27 mouse cellular contexts compared by ENCODE assay signal in the genomic region with DNA sequence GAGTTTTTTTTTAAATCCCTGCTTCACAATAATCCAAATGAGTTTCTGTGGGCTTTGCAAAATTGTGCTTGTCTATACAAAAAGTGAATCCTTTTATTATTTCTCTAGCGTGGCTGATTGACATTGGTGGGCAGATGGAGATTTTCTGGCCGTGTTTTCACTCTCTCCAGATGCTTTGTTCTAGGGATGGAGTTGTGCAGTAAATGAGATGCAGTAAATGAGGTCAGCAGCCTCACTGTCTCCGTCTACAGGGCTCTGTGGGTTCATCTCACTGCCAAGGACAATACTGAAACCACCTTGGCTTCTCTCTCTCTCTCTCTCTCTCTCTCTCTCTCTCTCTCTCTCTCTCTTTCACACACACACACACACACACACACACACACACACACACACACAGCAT.
DNase-seq lines count a peak whose midpoint lies in the region; ATAC-seq and TF ChIP-seq lines count a peak whose summit lies in the region.
"Had no signal": no experiment of that assay in that cellular context is flagged by ENCODE, and none has a peak within 500 bp of the region (broad histone marks: within the 10 kb centered on the region; RNA-seq: fewer than 3 reads in every experiment).

No protein-coding gene starts in this region.

- ATAC-seq in forebrain, postnatal 0 days = peak; percentile 62
- peak; percentile 52; the same call in 1 of the 2 replicates for ATAC-seq in midbrain, embryonic 11.5 days (ENCODE audit: low FRiP score)
- ATAC-seq in midbrain, embryonic 14.5 days (ENCODE audit: low FRiP score, low TSS enrichment) = no peak
- no peak for ATAC-seq in activated CD4-positive, CD25-positive, alpha-beta regulatory T cell, adult 4 months
- ATAC-seq: intestine, postnatal 0 days had no signal

- no peaks in the 10 kb centered on the region for H3K4me1 ChIP-seq in forebrain, postnatal 0 days (ENCODE audit: insufficient read depth)
- no peaks in the 10 kb centered on the region for H3K4me1 ChIP-seq in forebrain, embryonic 10.5 days
- no peaks in the 10 kb centered on the region for H3K4me1 ChIP-seq in midbrain, embryonic 11.5 days (ENCODE audit: control insufficient read depth, insufficient read depth, low read length)
- peaks cover 3% of the 10 kb centered on the region; the same call in 1 of the 2 replicates for H3K4me1 ChIP-seq in midbrain, embryonic 10.5 days
- no peaks in the 10 kb centered on the region for H3K4me1 ChIP-seq in midbrain, embryonic 14.5 days (ENCODE audit: control insufficient read depth, insufficient read depth, low read length)
- H3K4me1 ChIP-seq: embryonic facial prominence, embryonic 13.5 days; limb, embryonic 12.5 days; liver, embryonic 15.5 days; midbrain, embryonic 12.5 days; neural tube, embryonic 12.5 days had no signal

- no peak for TF ChIP-seq CTCF in forebrain, postnatal 0 days (IDR thresholded peaks at IDR 0.05; ENCODE audit: low read depth)

- H3K9me3 ChIP-seq in forebrain, postnatal 0 days (ENCODE audit: low read length) = no peaks in the 10 kb centered on the region
- peaks cover 6% of the 10 kb centered on the region; the same call in 1 of the 2 replicates for H3K9me3 ChIP-seq in forebrain, embryonic 10.5 days
- no peaks in the 10 kb centered on the region for H3K9me3 ChIP-seq in midbrain, embryonic 11.5 days (ENCODE audit: control insufficient read depth, low read length)
- peaks cover 6% of the 10 kb centered on the region; the same call in 1 of the 2 replicates for H3K9me3 ChIP-seq in midbrain, embryonic 10.5 days (replicated peaks)
- H3K9me3 ChIP-seq in midbrain, embryonic 14.5 days (ENCODE audit: control insufficient read depth, low read length) = no peaks in the 10 kb centered on the region
- H3K9me3 ChIP-seq: embryonic facial prominence, embryonic 13.5 days; limb, embryonic 12.5 days; liver, embryonic 15.5 days; midbrain, embryonic 12.5 days; neural tube, embryonic 12.5 days had no signal

- 16% methylated on average over 3 of the region's 3 CpGs for WGBS in forebrain, postnatal 0 days
- WGBS in forebrain, embryonic 10.5 days = 60% methylated on average over 3 of the region's 3 CpGs
- 35% methylated on average over 3 of the region's 3 CpGs for whole genome bisulfite sequencing in midbrain, embryonic 11.5 days
- 54% methylated on average over 3 of the region's 3 CpGs for WGBS in midbrain, embryonic 10.5 days
- 7% methylated on average over 3 of the region's 3 CpGs for WGBS in midbrain, embryonic 14.5 days

- no peak overlapping the region for H3K9ac ChIP-seq in forebrain, postnatal 0 days
- no peak overlapping the region for H3K9ac ChIP-seq in midbrain, embryonic 11.5 days (ENCODE audit: low read length)
- no peak overlapping the region for H3K9ac ChIP-seq in midbrain, embryonic 14.5 days (replicated peaks; ENCODE audit: low read length)
- H3K9ac ChIP-seq: embryonic facial prominence, embryonic 13.5 days; limb, embryonic 12.5 days; liver, embryonic 15.5 days; lung, embryonic 14.5 days; midbrain, embryonic 12.5 days; neural tube, embryonic 12.5 days had no signal

- H3K27ac ChIP-seq in forebrain, postnatal 0 days (ENCODE audit: low read depth, low read length) = no peak overlapping the region
- H3K27ac ChIP-seq in forebrain, embryonic 10.5 days = no peak overlapping the region
- no peak overlapping the region for H3K27ac ChIP-seq in midbrain, embryonic 11.5 days (ENCODE audit: low read depth, low read length)
- no peak overlapping the region; the same call in 1 of the 2 replicates for H3K27ac ChIP-seq in midbrain, embryonic 10.5 days (replicated peaks)
- no peak overlapping the region for H3K27ac ChIP-seq in midbrain, embryonic 14.5 days (replicated peaks; ENCODE audit: low read depth, low read length)
- H3K27ac ChIP-seq: embryonic facial prominence, embryonic 13.5 days; limb, embryonic 12.5 days; liver, embryonic 15.5 days; midbrain, embryonic 12.5 days; neural tube, embryonic 12.5 days had no signal

- no peak overlapping the region for H3K4me3 ChIP-seq in forebrain, postnatal 0 days (ENCODE audit: low read depth, low read length)
- no peak overlapping the region for H3K4me3 ChIP-seq in forebrain, embryonic 10.5 days
- H3K4me3 ChIP-seq in midbrain, embryonic 11.5 days (ENCODE audit: low read depth, low read length) = no peak overlapping the region
- no peak overlapping the region for H3K4me3 ChIP-seq in midbrain, embryonic 10.5 days
- H3K4me3 ChIP-seq in midbrain, embryonic 14.5 days (replicated peaks; ENCODE audit: low read depth, low read length) = no peak overlapping the region
- H3K4me3 ChIP-seq: embryonic facial prominence, embryonic 13.5 days; limb, embryonic 12.5 days; liver, embryonic 15.5 days; midbrain, embryonic 12.5 days; myocyte; neural tube, embryonic 12.5 days had no signal

- no peak overlapping the region for H3K4me2 ChIP-seq in forebrain, postnatal 0 days (ENCODE audit: low read depth)
- no peak overlapping the region for H3K4me2 ChIP-seq in midbrain, embryonic 11.5 days
- no peak overlapping the region for H3K4me2 ChIP-seq in midbrain, embryonic 14.5 days (ENCODE audit: low read length)
- H3K4me2 ChIP-seq: embryonic facial prominence, embryonic 13.5 days; heart, embryonic 11.5 days; limb, embryonic 12.5 days; liver, embryonic 15.5 days; lung, embryonic 14.5 days; midbrain, embryonic 12.5 days; neural tube, embryonic 12.5 days had no signal

- peak; percentile 43 for DNase-seq in forebrain, postnatal 0 days
- no peak for DNase-seq in forebrain, embryonic 10.5 days (ENCODE audit: extremely low spot score, low spot score)
- DNase-seq in midbrain, embryonic 11.5 days (ENCODE audit: low spot score, missing footprints) = no peak
- no peak for DNase-seq in midbrain, embryonic 10.5 days (ENCODE audit: low spot score)
- DNase-seq in midbrain, embryonic 14.5 days = peak; percentile 48
- peak; percentile 69 for DNase-seq in retina, postnatal 1 day
- no peak for DNase-seq in layer of hippocampus, postnatal 25 days (ENCODE audit: extremely low spot score in 1 of 2, low spot score in 1 of 2)
- DNase-seq: adrenal gland, adult 2 months; B cell, adult 2 months; cerebellum, adult 11-12 months; gastrocnemius, postnatal 36 days; heart, adult 18-20 months; heart, postnatal 36 days; kidney, adult 9 months; kidney, postnatal 10 days; lung, embryonic 14.5 days; lung, postnatal 14 days; thymus, postnatal 4 days had no signal

- no peaks in the 10 kb centered on the region; the same call in 1 of the 2 replicates for H3K27me3 ChIP-seq in forebrain, postnatal 0 days (ENCODE audit: insufficient read depth, low read length)
- no peaks in the 10 kb centered on the region for H3K27me3 ChIP-seq in forebrain, embryonic 10.5 days (ENCODE audit: poor library complexity, severe bottlenecking)
- H3K27me3 ChIP-seq in midbrain, embryonic 11.5 days (ENCODE audit: control insufficient read depth, insufficient read depth, low read length) = no peaks in the 10 kb centered on the region
- no peaks in the 10 kb centered on the region for H3K27me3 ChIP-seq in midbrain, embryonic 10.5 days (ENCODE audit: low read depth, poor library complexity, severe bottlenecking)
- no peaks in the 10 kb centered on the region for H3K27me3 ChIP-seq in midbrain, embryonic 14.5 days (ENCODE audit: control insufficient read depth, insufficient read depth, low read length)
- H3K27me3 ChIP-seq: embryonic facial prominence, embryonic 13.5 days; limb, embryonic 12.5 days; liver, embryonic 15.5 days; midbrain, embryonic 12.5 days; neural tube, embryonic 12.5 days had no signal

- no peaks in the 10 kb centered on the region for H3K36me3 ChIP-seq in forebrain, postnatal 0 days (ENCODE audit: insufficient read depth)
- H3K36me3 ChIP-seq in forebrain, embryonic 10.5 days (replicated peaks) = no peaks in the 10 kb centered on the region
- H3K36me3 ChIP-seq in midbrain, embryonic 11.5 days (ENCODE audit: control insufficient read depth, insufficient read depth, low read length) = no peaks in the 10 kb centered on the region
- no peaks in the 10 kb centered on the region for H3K36me3 ChIP-seq in midbrain, embryonic 10.5 days
- no peaks in the 10 kb centered on the region for H3K36me3 ChIP-seq in midbrain, embryonic 14.5 days (ENCODE audit: control insufficient read depth, insufficient read depth, low read length)
- H3K36me3 ChIP-seq: embryonic facial prominence, embryonic 13.5 days; limb, embryonic 12.5 days; liver, embryonic 15.5 days; midbrain, embryonic 12.5 days; neural tube, embryonic 12.5 days had no signal

Comparison
In these comparisons a context has a peak if more than half of its experiments do, and no peak if none do; other contexts are left out.
1. ATAC-seq: peak in forebrain, postnatal 0 days (single experiment) and midbrain, embryonic 11.5 days (single experiment); none in midbrain, embryonic 14.5 days (single experiment) and activated CD4-positive, CD25-positive, alpha-beta regulatory T cell, adult 4 months (single experiment).
2. DNase-seq: peak in forebrain, postnatal 0 days (single experiment), midbrain, embryonic 14.5 days (single experiment) and retina, postnatal 1 day (single experiment); none in forebrain, embryonic 10.5 days (single experiment), midbrain, embryonic 11.5 days (single experiment), midbrain, embryonic 10.5 days (single experiment) and layer of hippocampus, postnatal 25 days (0 of 2).